Mouse (Mus musculus) heart, postnatal 0 days (tissue): ENCODE results near the gene Dera.

ENCODE experiments used
- CTCF ChIP-seq: IDR thresholded peaks from 2 replicates; pipeline ENCODE4 v1.5.1; 2016; ENCODE audit warnings: antibody characterized with exemption, control low read depth, low read depth
- EP300 ChIP-seq: IDR thresholded peaks from 2 replicates; pipeline ENCODE4 v1.6.1; 2016; ENCODE audit warnings: antibody characterized with exemption, low read depth

DNA sequence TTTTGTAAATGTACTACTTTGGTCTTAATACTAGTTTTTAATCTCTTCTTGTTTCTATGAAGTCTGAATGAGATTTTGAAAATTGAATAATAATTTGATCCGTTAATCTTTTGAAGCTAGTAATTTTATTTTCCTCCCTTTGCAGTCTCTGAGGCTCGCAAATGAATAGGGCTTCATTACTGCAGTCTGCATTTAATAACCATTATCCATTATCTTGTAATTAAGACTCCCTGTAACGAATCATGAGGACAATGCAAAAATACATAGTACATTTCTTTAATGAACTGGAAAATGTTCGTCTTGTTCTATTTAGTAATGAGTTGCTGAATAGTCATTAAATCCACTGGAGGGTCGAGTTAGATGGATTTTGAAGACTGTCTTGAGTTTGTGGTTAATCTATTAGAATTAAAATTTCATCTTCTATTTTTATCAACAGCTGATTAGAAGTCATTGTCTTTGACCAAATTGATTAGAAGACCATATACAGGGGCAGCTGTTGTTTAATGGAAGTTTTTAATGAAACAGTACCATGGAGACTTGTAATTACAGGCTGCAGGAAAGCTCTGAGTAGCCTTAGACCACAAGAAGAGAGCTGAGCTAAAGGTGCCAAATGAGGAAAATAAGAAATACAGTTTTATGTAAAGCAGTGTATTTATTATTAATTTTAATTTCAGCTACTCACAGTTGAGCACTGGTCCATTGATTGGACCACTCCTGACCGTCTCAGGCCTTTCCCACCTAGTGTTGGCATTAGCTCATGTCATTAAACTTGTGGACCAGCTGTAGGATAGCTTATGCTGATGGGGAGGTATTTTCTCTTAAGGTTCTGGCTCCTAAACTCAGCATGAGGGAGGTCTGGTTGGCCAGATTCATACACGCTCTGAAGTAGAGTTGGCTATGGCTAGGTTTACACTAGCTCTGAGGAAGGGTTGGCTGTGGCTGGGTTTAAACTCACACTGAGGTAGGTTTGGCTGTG lies 70.0 kb downstream of the Dera start:
- no peak for TF ChIP-seq CTCF
- no peak for TF ChIP-seq EP300
